Mouse (Mus musculus) heart, embryonic 16.5 days (tissue): ENCODE measurements around the gene Nfasc. TPM values are rescaled to one million over a fixed set of nuclear protein-coding genes. Genes with fewer than 3 reads are reported as not detected.

Experiments used
- ATAC-seq: fragments of 200-750 bp; cut with Nextera tagmentation; replicated peaks from 2 replicates; pipeline ENCODE4 v1.8.0; 2017; ENCODE audit warnings: moderate number of reproducible peaks; ENCODE audit not compliant: insufficient read depth, low FRiP score; ENCODE audit errors: extremely low read depth
- H3K27ac ChIP-seq: fragments of 300-500 bp; sonication (generic); 2 replicates; pipeline ENCODE4 v1.5.1; 2014; ENCODE audit warnings: mild to moderate bottlenecking, low read length, control low read depth, moderate library complexity
- H3K27me3 ChIP-seq: fragments of 300-500 bp; sonication (generic); 2 replicates; pipeline ENCODE4 v1.6.1; 2014; ENCODE audit warnings: low read length, mixed read lengths; ENCODE audit not compliant: control insufficient read depth, insufficient read depth
- H3K36me3 ChIP-seq: fragments of 300-500 bp; sonication (generic); 2 replicates; pipeline ENCODE4 v1.6.1; 2014; ENCODE audit not compliant: control insufficient read depth, insufficient read depth
- H3K4me1 ChIP-seq: fragments of 300-500 bp; sonication (generic); 2 replicates; pipeline ENCODE4 v1.6.1; 2014; ENCODE audit warnings: low read length, mixed read lengths; ENCODE audit not compliant: control insufficient read depth, insufficient read depth
- H3K4me2 ChIP-seq: fragments of 300-500 bp; sonication (generic); 2 replicates; pipeline ENCODE4 v1.6.1; 2014; ENCODE audit warnings: low read depth, mild to moderate bottlenecking, control low read depth, low read length
- H3K4me3 ChIP-seq: fragments of 300-500 bp; sonication (generic); 2 replicates; pipeline ENCODE4 v1.5.1; 2014; ENCODE audit warnings: mild to moderate bottlenecking, control low read depth, low read length
- H3K9ac ChIP-seq: fragments of 300-500 bp; sonication (generic); 2 replicates; pipeline ENCODE4 v1.6.1; 2014; ENCODE audit warnings: low read length, control low read depth
- H3K9me3 ChIP-seq: fragments of 300-500 bp; sonication (generic); replicated peaks from 2 replicates; pipeline ENCODE4 v1.6.1; 2016; ENCODE audit warnings: low read length; ENCODE audit not compliant: control insufficient read depth
- WGBS: fragments of 180-500 bp; shearing (Covaris S2); extraction: QIAGEN DNeasy Blood & Tissue Kit; methylation state at CpG from one replicate; pipeline ENCODE4 v1.1.7; 2014; 5-methylcytosine and 5-hydroxymethylcytosine counted together
- polyA plus RNA-seq: library from polyadenylated mRNA; unstranded; fragments of >200 nt; fragmentation: Nextera tagmentation; extraction: Ambion mirVana; gene quantifications from 2 replicates; pipeline ENCODE4 v1.2.1, GENCODE M21; 2015

Nfasc gene
- polyA plus RNA-seq, 1 experiment from 2014 or later = 0.38 TPM

DNA sequence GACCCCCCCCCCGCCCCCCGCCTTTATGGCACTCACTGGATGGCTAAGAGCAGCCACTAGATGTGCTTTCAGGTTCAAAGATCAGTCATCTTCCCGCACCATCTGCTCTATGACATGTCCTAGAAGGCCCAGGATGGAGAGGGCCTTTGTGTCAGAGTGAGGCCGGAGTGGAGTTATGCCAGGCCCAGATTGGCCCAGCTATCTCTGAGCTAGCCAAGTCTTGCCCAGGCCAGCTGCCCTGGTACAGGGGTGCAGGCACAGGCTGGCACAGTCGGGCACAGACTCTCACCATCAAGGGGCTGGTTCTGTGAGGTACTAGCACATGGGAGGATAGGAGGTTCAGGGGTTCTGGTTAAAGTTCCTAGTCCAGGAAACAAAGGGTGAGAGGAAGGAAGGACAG is 203.9 kb downstream of the Nfasc start:
- Histone ChIP-seq H3K36me3 (no peaks in the 10 kb centered on the region), H3K4me1 (no peaks in the 10 kb centered on the region), H3K27ac (no peak overlapping the region), H3K4me3 (no peak overlapping the region), H3K4me2 (no peak overlapping the region), H3K27me3 (peaks cover 78% of the 10 kb centered on the region), H3K9me3 (no peaks in the 10 kb centered on the region), H3K9ac (no peak overlapping the region)
- 78% methylated on average over 5 of the region's 5 CpGs for WGBS
- no peak for ATAC-seq

DNA sequence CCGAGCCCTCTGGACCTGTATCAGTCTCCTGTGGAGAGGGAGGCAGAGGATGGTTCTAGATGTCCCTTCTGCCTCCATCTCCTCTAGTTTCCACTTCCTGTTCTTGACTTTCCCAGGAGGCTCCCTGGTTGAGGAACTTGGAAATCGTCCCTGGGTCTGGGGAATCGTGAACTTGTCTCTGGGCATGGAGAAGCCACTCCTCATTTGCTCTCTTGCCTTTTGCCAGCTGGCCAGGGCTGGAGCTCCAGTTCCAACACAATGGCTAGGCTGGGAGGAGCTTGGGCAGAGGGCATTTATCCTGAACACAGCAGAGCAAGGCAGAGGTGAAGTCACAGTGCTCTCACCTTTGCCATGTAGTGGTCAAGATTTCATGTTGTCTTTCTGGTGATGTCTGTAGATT is 205.2 kb downstream of the Nfasc start:
- ATAC-seq = no peak
- peaks cover 69% of the 10 kb centered on the region for H3K27me3 ChIP-seq
- 68% methylated on average over 3 of the region's 3 CpGs for WGBS
- H3K4me2 ChIP-seq = no peak overlapping the region
- H3K36me3 ChIP-seq = no peaks in the 10 kb centered on the region
- H3K9ac ChIP-seq = no peak overlapping the region
- no peaks in the 10 kb centered on the region for H3K4me1 ChIP-seq
- H3K9me3 ChIP-seq = no peaks in the 10 kb centered on the region
- H3K27ac ChIP-seq = no peak overlapping the region
- H3K4me3 ChIP-seq = no peak overlapping the region

GRCm38 (mm10) chr1:132535541-132535940 is 206.1 kb downstream of the Nfasc start:
- 85% methylated on average over 4 of the region's 4 CpGs for WGBS
- no peak overlapping the region for H3K27ac ChIP-seq
- no peak overlapping the region for H3K4me2 ChIP-seq
- H3K27me3 ChIP-seq = peaks cover 61% of the 10 kb centered on the region
- no peaks in the 10 kb centered on the region for H3K4me1 ChIP-seq
- H3K36me3 ChIP-seq = no peaks in the 10 kb centered on the region
- no peak overlapping the region for H3K9ac ChIP-seq
- no peak for ATAC-seq
- H3K4me3 ChIP-seq = no peak overlapping the region
- no peaks in the 10 kb centered on the region for H3K9me3 ChIP-seq

GRCm38 (mm10) chr1:132533840-132534239 is 207.8 kb downstream of the Nfasc start:
- Histone ChIP-seq H3K27ac (no peak overlapping the region), H3K36me3 (no peaks in the 10 kb centered on the region), H3K4me3 (no peak overlapping the region), H3K27me3 (peaks cover 45% of the 10 kb centered on the region), H3K9me3 (no peaks in the 10 kb centered on the region), H3K4me1 (no peaks in the 10 kb centered on the region), H3K9ac (no peak overlapping the region), H3K4me2 (no peak overlapping the region)
- no peak for ATAC-seq
- under 1% methylated on average over 8 of the region's 8 CpGs for WGBS

GRCm38 (mm10) chr1:132532521-132532920 is 209.1 kb downstream of the Nfasc start:
- H3K9me3 ChIP-seq = no peaks in the 10 kb centered on the region
- H3K36me3 ChIP-seq = no peaks in the 10 kb centered on the region
- H3K4me1 ChIP-seq = no peaks in the 10 kb centered on the region
- H3K27me3 ChIP-seq = peaks cover 37% of the 10 kb centered on the region
- no peak overlapping the region for H3K4me2 ChIP-seq
- WGBS = 51% methylated on average over 9 of the region's 9 CpGs
- no peak overlapping the region for H3K4me3 ChIP-seq
- ATAC-seq = no peak
- H3K9ac ChIP-seq = no peak overlapping the region
- no peak overlapping the region for H3K27ac ChIP-seq

DNA sequence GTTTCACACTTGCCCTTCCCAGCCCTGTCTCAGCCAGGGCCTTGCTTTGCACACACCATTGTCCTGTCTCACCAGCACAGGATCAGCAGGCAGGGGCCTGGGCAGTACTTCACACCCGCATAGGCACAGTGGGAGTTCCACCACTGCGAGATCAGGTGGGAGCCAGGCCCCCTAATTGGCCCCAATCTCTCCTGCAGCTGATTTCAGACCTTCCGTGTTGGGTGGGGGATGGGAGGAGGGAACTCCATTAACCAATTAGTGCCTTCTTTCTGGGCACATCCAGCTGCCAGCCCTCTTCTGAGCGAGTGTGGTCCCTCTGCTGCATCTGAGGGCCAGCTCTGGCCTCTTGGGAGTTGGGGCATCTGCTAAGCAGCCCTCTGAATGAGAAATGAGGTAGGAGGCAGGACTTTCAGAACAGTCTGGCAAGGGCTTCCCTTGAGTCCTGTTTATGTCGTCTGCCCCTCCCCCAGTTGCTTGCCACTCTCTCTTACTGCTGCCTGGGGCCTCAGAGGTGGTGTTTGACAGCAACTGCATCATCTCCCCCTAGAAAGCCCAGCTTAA is 210.9 kb downstream of the Nfasc start:
- 21% methylated on average over 5 of the region's 5 CpGs for WGBS
- Histone ChIP-seq H3K4me2 (no peak overlapping the region), H3K27me3 (peaks cover 35% of the 10 kb centered on the region), H3K9ac (no peak overlapping the region), H3K4me1 (no peaks in the 10 kb centered on the region), H3K27ac (no peak overlapping the region), H3K4me3 (no peak overlapping the region), H3K36me3 (no peaks in the 10 kb centered on the region), H3K9me3 (no peaks in the 10 kb centered on the region)
- no peak for ATAC-seq

DNA sequence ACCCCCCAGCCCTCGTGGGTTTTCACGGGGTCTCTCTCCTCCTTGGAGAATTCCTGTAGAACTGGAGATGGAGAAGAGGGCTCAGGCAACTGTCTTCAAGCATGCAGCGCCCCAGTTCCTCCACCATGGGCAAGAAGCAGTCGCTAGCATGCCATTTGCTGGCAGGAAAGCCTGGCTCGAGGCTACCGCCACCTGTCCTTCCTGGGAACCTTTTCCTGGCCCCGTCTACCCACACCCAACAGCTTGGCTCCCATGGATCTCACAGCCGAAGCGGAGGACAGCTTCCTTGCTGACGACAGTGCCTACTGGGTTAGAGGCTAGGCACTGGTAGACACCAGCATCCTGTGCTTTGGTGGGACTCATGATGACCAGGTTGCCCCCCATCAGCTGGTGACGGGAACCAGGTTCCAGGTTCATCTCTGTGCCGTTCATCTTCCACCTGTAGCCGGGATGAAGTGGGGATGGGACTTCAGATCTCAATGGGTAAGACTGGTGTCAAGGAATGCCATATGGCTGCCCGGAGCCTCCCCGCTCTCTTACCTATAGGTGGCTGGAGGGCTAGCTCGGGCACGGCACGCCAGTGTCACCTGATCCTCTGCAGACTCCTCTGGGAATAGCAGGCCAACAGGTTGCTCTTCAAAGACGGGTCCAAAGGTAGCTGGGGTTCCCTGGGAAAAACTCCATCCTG is 212.8 kb downstream of the Nfasc start:
- Histone ChIP-seq H3K4me3 (no peak overlapping the region), H3K9ac (no peak overlapping the region), H3K27me3 (peaks cover 20% of the 10 kb centered on the region), H3K27ac (no peak overlapping the region), H3K4me2 (no peak overlapping the region), H3K4me1 (no peaks in the 10 kb centered on the region), H3K9me3 (no peaks in the 10 kb centered on the region), H3K36me3 (no peaks in the 10 kb centered on the region)
- 80% methylated on average over 19 of the region's 19 CpGs for WGBS
- no peak for ATAC-seq

DNA sequence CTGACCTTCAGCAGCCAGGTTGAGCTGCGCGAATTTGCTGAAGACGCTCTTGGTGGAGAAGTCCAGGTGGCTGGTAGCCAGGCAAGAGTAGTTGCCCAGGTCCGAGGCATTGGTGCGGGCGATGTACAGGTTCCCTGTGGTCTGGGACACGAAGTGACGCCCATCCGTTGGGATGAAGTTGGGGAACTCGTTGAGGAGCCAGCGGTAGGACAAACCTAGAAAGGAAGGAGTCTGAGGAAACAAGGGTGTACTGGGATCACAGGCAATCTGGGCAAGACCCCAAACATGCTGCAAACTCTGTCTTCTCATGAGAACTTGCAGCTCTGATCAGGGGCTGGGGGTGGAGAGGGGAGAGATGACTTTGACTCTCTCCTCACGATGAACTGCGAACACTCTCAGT is 213.5 kb downstream of the Nfasc start:
- Histone ChIP-seq H3K4me1 (no peaks in the 10 kb centered on the region), H3K36me3 (no peaks in the 10 kb centered on the region), H3K9ac (no peak overlapping the region), H3K9me3 (no peaks in the 10 kb centered on the region), H3K4me3 (no peak overlapping the region), H3K27ac (no peak overlapping the region), H3K27me3 (peaks cover 13% of the 10 kb centered on the region), H3K4me2 (no peak overlapping the region)
- no peak for ATAC-seq
- 87% methylated on average over 13 of the region's 13 CpGs for WGBS

GRCm38 (mm10) chr1:132525832-132526231 is 215.8 kb downstream of the Nfasc start:
- no peak for ATAC-seq
- no peaks in the 10 kb centered on the region for H3K4me1 ChIP-seq
- no peak overlapping the region for H3K4me2 ChIP-seq
- 7% methylated on average over 10 of the region's 10 CpGs for WGBS
- peaks cover 9% of the 10 kb centered on the region for H3K27me3 ChIP-seq
- no peak overlapping the region for H3K9ac ChIP-seq
- H3K27ac ChIP-seq = no peak overlapping the region
- no peak overlapping the region for H3K4me3 ChIP-seq
- no peaks in the 10 kb centered on the region for H3K9me3 ChIP-seq
- no peaks in the 10 kb centered on the region for H3K36me3 ChIP-seq
